Mouse (Mus musculus) brain, embryonic 14.5 days (tissue): ENCODE data around the gene Bri3.

ENCODE experiments used
- CTCF ChIP-seq: fragments of 200-500 bp; IDR thresholded peaks from 2 replicates; pipeline ENCODE4 v1.5.1; 2012; ENCODE audit warnings: inconsistent platforms, mild to moderate bottlenecking, moderate library complexity, borderline replicate concordance; ENCODE audit not compliant: insufficient read depth, insufficient read length; ENCODE audit errors: extremely low read depth
- POLR2A ChIP-seq: fragments of 200-500 bp; IDR thresholded peaks from 2 replicates; pipeline ENCODE4 v1.6.1; 2012; ENCODE audit warnings: mild to moderate bottlenecking, inconsistent platforms, borderline replicate concordance; ENCODE audit not compliant: poor library complexity, insufficient read depth, insufficient read length, severe bottlenecking; ENCODE audit errors: extremely low read depth

DNA sequence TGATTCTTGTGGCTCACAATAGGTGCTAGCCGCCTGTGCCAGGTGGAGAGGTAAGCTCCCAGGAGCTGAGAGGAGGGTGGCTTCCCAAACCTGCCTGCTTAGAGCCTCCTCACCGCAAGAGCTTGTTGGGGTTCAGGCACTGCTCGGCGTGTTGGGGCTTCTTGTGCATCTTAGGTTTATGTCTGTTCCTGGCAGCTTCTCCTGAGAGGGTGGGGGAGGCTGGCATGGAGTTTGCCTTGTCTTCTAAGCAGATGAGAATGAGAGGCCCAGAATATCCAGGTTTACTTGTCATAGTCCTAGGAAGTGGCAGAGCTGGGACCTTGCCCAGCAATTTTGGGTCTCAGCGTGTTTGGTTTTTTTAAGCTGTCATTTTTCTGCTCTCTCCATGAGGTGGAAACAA lies 17.6 kb downstream of the Bri3 start:
- TF ChIP-seq CTCF (no peak), POLR2A (no peak)
